26 mouse cellular contexts compared by ENCODE assay signal in the genomic region with DNA sequence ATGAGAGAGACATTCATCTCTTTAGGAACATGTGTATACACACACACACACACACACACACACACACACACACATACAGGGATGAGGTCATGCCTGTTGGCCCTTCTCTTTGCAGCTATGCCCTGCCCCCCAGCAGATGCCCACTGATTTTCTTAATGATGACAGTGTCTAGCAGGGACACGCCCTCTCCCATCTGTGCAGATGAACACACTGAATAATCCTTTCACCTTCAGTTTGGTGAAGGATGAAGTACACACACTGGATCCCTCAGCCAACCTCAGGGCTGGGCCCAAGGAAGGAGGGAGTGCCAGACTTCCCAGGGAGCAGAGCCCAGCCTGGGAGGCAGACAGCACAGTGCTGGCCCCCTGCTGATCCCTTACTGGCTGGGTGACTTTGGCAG. TPM values are rescaled to one million over a fixed set of nuclear protein-coding genes. Genes with fewer than 3 reads are reported as not detected.
A peak's percentile ranks its signal among the peaks of the same experiment; 100 is the strongest.
DNase-seq lines count a peak whose midpoint lies in the region; ATAC-seq and TF ChIP-seq lines count a peak whose summit lies in the region.
"Had no signal": no experiment of that assay in that cellular context is flagged by ENCODE, and none has a peak within 500 bp of the region (broad histone marks: within the 10 kb centered on the region; RNA-seq: fewer than 3 reads in every experiment).

No protein-coding gene starts in this region.

- H3K9me3 ChIP-seq in hindbrain, postnatal 0 days (ENCODE audit: low read length), result no peaks in the 10 kb centered on the region
- no peaks in the 10 kb centered on the region for H3K9me3 ChIP-seq in hindbrain, embryonic 13.5 days
- H3K9me3 ChIP-seq in E14TG2a.4 (ENCODE audit: low read length), result no peaks in the 10 kb centered on the region
- no peaks in the 10 kb centered on the region for H3K9me3 ChIP-seq in kidney, embryonic 16.5 days (ENCODE audit: low read length)
- H3K9me3 ChIP-seq: stomach, embryonic 15.5 days had no signal

- ATAC-seq in cerebellum, adult (ENCODE audit: insufficient number of reproducible peaks, low FRiP score, low TSS enrichment), result no peak
- ATAC-seq in hindbrain, postnatal 0 days, result no peak
- no peak for ATAC-seq in hindbrain, embryonic 13.5 days (ENCODE audit: low FRiP score)
- ATAC-seq in kidney, embryonic 16.5 days (ENCODE audit: low FRiP score, low TSS enrichment), result no peak
- ATAC-seq: CD4-positive, CD25-positive, alpha-beta regulatory T cell, adult 4 months; forebrain, postnatal 0 days; inflammation-experienced regulatory T-cells, adult 6 months; liver, postnatal 0 days; lung, postnatal 0 days had no signal

- 56% methylated on average over 1 of the region's 1 CpGs for WGBS in hindbrain, postnatal 0 days
- WGBS in hindbrain, embryonic 13.5 days, result 52% methylated on average over 1 of the region's 1 CpGs
- WGBS in kidney, embryonic 16.5 days, result 81% methylated on average over 1 of the region's 1 CpGs

- H3K27me3 ChIP-seq in hindbrain, postnatal 0 days (ENCODE audit: insufficient read depth, low read length), result no peaks in the 10 kb centered on the region
- peaks cover 70% of the 10 kb centered on the region for H3K27me3 ChIP-seq in hindbrain, embryonic 13.5 days
- peaks cover 53% of the 10 kb centered on the region for H3K27me3 ChIP-seq in E14TG2a.4 (ENCODE audit: insufficient read depth, low read length)
- peaks cover 55% of the 10 kb centered on the region for H3K27me3 ChIP-seq in kidney, embryonic 16.5 days (ENCODE audit: insufficient read depth, low read length)

- DNase-seq in cerebellum, postnatal 10 days, result peak; percentile 72 to 79
- peak; percentile 63 for DNase-seq in hindbrain, postnatal 0 days (ENCODE audit: low spot score)
- DNase-seq in ZHBTc4 (ENCODE audit: low read depth, low spot score), result peak; percentile 69
- no peak for DNase-seq in heart, postnatal 36 days
- DNase-seq: adrenal gland, postnatal 10 days; embryo, embryonic 11 days; forebrain, postnatal 0 days; gastrocnemius, postnatal 25 days; heart, adult 2 months; heart, postnatal 4 days; kidney, adult 2 months; kidney, postnatal 10 days; liver, postnatal 0 days; thymus, adult 18-20 months; thymus, postnatal 36 days had no signal

- no peak overlapping the region for H3K4me2 ChIP-seq in hindbrain, postnatal 0 days (ENCODE audit: low read depth, low read length)
- no peak overlapping the region for H3K4me2 ChIP-seq in hindbrain, embryonic 13.5 days
- H3K4me2 ChIP-seq in kidney, embryonic 16.5 days (replicated peaks; ENCODE audit: low read depth, low read length), result no peak overlapping the region
- H3K4me2 ChIP-seq: stomach, embryonic 15.5 days had no signal

- TF ChIP-seq CTCF in hindbrain, postnatal 0 days (IDR thresholded peaks at IDR 0.05; ENCODE audit: low read depth), result no peak
- no peak for TF ChIP-seq CTCF in E14TG2a.4 (conservative IDR thresholded peaks at IDR 0.05; ENCODE audit: low read length)

- no peak overlapping the region for H3K27ac ChIP-seq in hindbrain, postnatal 0 days
- no peak overlapping the region for H3K27ac ChIP-seq in hindbrain, embryonic 13.5 days
- H3K27ac ChIP-seq in kidney, embryonic 16.5 days (ENCODE audit: low read length), result no peak overlapping the region
- H3K27ac ChIP-seq: heart, adult 2 months; macrophage; stomach, embryonic 15.5 days had no signal

- H3K4me3 ChIP-seq in hindbrain, postnatal 0 days (ENCODE audit: low read length), result no peak overlapping the region
- H3K4me3 ChIP-seq in hindbrain, embryonic 13.5 days, result no peak overlapping the region
- H3K4me3 ChIP-seq in E14TG2a.4 (replicated peaks; ENCODE audit: low read length), result 0 out of 2 replicates have a peak overlapping the region, but pooled peaks have one; percentile 27
- H3K4me3 ChIP-seq in kidney, embryonic 16.5 days (ENCODE audit: low read length), result no peak overlapping the region
- H3K4me3 ChIP-seq: heart, adult 2 months; stomach, embryonic 15.5 days had no signal

- H3K4me1 ChIP-seq in hindbrain, postnatal 0 days (ENCODE audit: insufficient read depth, low read length), result peaks cover 13% of the 10 kb centered on the region
- H3K4me1 ChIP-seq in hindbrain, embryonic 13.5 days (replicated peaks), result peaks cover 55% of the 10 kb centered on the region
- peaks cover 86% of the 10 kb centered on the region for H3K4me1 ChIP-seq in E14TG2a.4 (replicated peaks; ENCODE audit: low read depth, low read length)
- peaks cover 18% of the 10 kb centered on the region for H3K4me1 ChIP-seq in kidney, embryonic 16.5 days (ENCODE audit: insufficient read depth, low read length)

- intact Hi-C loops in heart, postnatal 36 days (cut with DNase I), result no loop called here

- no peak overlapping the region for H3K9ac ChIP-seq in hindbrain, postnatal 0 days (replicated peaks; ENCODE audit: low read length)
- no peak overlapping the region for H3K9ac ChIP-seq in hindbrain, embryonic 13.5 days
- H3K9ac ChIP-seq in kidney, embryonic 16.5 days (replicated peaks; ENCODE audit: low read length), result no peak overlapping the region
- H3K9ac ChIP-seq: forebrain, postnatal 0 days; liver, postnatal 0 days; stomach, embryonic 15.5 days had no signal

- no peaks in the 10 kb centered on the region for H3K36me3 ChIP-seq in hindbrain, postnatal 0 days (ENCODE audit: insufficient read depth, low read length)
- no peaks in the 10 kb centered on the region for H3K36me3 ChIP-seq in hindbrain, embryonic 13.5 days
- 0 out of 2 replicates have a peak, but pooled peaks cover 5% of the 10 kb centered on the region for H3K36me3 ChIP-seq in E14TG2a.4 (ENCODE audit: insufficient read depth, low read length)
- H3K36me3 ChIP-seq in kidney, embryonic 16.5 days (ENCODE audit: insufficient read depth, low read length), result no peaks in the 10 kb centered on the region
- H3K36me3 ChIP-seq: G1E; stomach, embryonic 15.5 days had no signal

RNA-seq across cellular contexts. Expression of a gene that starts 4.3 kb away (rescaled TPM):
- total RNA-seq in hindbrain, postnatal 0 days (2014; rRNA removed), result 175 and 176 TPM in 2 replicates
- 125 and 127 TPM in 2 replicates for polyA plus RNA-seq in hindbrain, postnatal 0 days (2015; fragmentation: Nextera tagmentation; extraction: Ambion mirVana)
- polyA plus RNA-seq in hindbrain, embryonic 13.5 days (2015; fragmentation: Nextera tagmentation; extraction: Ambion mirVana), result 45.4 and 46.4 TPM in 2 replicates
- total RNA-seq in heart, postnatal 36 days (2021), result under 1 TPM in 1 of 2 experiments, not detected in 1; 0.33 TPM
- polyA plus RNA-seq in kidney, embryonic 16.5 days (2015; fragmentation: Nextera tagmentation; extraction: Ambion mirVana), result 1.5 TPM in 2 replicates
- total RNA-seq: G1E; liver, adult 2 months had no signal
- polyA plus RNA-seq: CD4-positive, CD25-positive, alpha-beta regulatory T cell, adult 4 months; G1E; inflammation-experienced regulatory T-cells, adult 6 months; liver, adult 2 months; liver, postnatal 0 days; macrophage had no signal

Comparison
In these comparisons a context has a peak if more than half of its experiments do, and no peak if none do; other contexts are left out.
1. DNase-seq: peak in cerebellum, postnatal 10 days (2 of 2), hindbrain, postnatal 0 days (single experiment) and ZHBTc4 (single experiment); none in heart, postnatal 36 days (0 of 2).
2. RNA of a gene that starts 4.3 kb away (polyA plus RNA-seq): 125 to 127 TPM in hindbrain, postnatal 0 days and 45.4 to 46.4 TPM in hindbrain, embryonic 13.5 days; 1.5 TPM in kidney, embryonic 16.5 days; every median in the first group is over 10 times any median in the second.